Mouse (Mus musculus): ENCODE results near the gene Col16a1.

Col16a1 gene

DNA sequence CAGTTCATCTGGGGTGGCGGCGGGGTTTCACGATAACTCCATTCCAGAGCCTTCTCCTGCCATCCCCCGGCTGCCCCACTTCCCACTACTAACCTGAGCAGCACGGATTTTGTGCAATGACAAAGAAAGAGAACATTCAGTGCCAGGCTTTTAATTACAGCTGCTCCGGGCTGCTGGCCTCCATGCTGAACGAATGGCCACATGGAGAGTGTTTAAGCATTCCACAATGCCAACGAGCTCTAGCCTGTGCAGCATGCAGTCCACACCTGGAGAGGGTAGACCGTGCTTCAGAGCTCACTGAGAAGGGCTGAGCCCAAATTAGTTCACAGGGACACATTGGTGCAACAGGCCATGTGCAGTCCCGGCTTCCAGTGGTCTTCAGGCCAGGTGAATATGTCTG is 82.4 kb downstream of the Col16a1 start:
- DNase-seq (ENCODE audit: low spot score in 2 of 2): no peak

DNA sequence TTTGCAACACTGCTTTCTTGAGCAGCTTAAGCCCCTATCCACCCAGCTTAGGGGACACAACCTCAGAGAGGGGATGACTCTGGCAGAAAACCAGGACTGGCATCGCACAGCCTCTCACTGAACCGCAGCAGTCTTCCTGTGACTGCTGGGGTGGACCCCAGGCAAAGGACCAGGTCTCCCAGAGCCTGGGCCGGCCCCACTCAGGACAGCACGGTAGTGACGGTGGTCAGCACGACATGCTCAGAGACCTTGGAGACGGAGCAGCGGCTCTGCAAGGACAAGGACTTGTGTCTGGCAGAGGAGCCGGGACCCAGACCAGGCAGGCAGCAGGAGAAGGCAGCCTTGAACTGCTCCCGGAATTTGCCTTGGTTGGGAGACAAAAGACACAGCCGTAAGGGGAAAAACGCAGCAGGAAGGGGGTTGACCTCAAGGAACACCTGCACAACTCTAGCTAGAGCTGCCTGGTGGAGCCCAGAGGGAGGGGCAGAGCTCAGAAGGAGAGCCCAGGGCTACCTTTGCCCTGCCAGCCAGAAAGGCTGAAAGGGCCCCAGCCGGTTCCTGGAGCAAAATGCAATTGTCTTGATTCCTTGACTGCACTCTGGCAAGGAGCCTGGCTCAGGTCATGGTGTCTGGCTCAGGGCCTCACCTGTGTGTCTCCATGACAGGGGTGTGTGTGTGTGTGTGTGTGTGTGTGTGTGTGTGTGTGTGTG is 83.2 kb downstream of the Col16a1 start:
- no peak for DNase-seq (ENCODE audit: low spot score in 2 of 2)

DNA sequence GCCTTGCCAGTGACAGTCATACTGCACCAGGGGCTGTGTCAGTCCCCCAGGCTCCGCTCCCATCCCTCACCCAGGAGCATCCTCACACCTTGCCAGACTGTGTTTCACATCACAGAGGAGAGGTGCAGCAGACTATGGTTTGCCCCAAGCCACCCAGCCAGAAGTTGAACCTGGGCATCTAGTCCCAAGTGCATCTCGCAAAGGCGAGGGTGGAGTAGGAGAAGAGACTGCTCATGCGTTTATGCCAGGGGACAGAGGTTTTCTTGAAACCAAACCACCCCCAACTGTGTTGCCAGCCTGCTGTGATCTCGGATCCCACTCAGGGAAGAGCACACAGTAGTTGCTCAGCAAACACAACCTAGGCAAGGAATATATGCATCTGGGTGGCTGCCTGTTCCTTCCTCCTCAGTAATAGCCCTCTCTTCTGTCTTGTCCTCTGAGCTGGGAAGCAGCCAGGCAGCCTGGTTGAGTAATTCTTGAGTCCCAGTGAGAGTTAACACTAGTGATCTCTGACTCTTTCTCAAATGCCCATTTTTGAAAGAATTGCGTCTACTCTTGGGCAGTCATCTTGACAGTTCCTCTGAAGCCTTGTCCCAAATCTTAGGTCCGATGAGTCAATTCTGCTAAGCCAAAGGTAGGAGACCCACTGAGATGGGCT is 83.9 kb downstream of the Col16a1 start:
- no peak for DNase-seq (ENCODE audit: low spot score in 2 of 2)

DNA sequence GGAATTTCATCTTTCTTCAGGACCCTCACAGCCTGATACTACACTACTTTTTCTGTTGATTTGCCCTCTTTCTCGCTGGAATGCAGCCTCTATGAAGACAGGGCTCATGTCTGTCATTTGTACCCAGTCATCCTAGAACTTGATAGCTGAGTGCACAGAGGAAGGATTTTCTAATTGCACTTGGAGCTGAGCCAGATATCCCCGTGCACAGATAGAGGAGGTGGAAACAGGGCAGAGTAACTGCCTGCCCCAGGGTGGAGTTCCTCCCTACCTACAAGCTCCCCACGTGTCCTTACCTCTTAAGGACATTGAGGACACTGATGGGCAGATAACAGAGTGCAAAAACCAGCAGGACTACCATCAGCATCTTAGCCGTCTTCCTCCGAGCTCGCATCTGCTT is 85.8 kb downstream of the Col16a1 start:
- DNase-seq (ENCODE audit: low spot score in 2 of 2): no peak

DNA sequence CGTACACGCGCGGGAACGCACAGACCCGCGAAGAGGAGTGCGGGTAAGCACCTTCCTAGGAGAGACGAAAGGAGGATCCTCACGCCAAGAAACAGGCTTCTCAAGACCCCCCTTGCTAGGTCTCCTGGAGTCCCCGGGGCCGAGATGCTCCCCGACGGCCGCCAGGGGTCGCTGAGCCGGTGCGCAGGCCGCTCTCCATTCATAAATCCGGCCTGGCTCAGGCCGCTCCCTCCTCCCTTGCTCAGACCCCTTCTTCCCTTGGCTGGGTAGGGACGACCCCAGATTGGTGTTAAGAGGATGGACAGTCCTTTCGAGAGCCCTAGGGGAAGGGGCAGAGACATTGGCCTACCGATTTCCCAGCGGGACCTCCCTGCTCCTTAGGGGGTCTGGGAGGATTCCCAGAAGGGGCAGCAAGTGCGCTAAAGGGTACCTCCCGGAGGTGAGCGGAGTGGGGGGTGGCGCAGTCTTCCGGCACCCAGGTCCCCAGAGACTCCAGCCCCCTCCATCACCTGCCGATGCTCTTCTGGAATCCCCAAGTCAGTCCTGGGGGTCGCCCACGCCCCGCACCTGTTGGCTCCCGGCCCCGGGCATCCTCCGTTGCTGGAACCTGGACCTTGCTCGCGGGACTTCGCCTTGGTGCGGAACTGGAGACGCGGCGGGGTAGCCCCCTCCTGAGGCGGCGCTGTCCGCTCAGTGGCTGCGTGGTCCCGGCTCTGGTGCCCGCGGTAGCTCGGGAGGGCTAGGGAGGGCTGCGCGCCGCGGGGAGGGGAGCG is 91.0 kb downstream of the Col16a1 start:
- peak; percentile 70 to 87 for DNase-seq (ENCODE audit: low spot score in 2 of 2)

DNA sequence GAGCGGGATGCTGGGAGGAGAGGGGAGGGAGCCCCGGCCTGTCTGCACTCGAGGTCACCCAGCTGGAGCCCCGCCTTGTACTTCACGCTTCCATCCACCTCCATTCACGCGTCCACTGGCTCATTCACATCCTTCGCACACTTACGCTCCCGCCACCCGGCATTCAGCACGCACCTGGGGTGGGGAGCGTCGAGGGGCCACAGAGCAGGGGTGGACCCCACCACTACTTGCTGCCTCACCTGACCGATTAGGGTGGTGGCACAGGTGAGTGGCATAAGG is 91.5 kb downstream of the Col16a1 start, which contains the start of gene Hcrtr1:
Gene Hcrtr1, minus strand, starts transcription at position 146 of the 279 bp plus-strand sequence.
- no peak for DNase-seq (ENCODE audit: low spot score in 2 of 2)

DNA sequence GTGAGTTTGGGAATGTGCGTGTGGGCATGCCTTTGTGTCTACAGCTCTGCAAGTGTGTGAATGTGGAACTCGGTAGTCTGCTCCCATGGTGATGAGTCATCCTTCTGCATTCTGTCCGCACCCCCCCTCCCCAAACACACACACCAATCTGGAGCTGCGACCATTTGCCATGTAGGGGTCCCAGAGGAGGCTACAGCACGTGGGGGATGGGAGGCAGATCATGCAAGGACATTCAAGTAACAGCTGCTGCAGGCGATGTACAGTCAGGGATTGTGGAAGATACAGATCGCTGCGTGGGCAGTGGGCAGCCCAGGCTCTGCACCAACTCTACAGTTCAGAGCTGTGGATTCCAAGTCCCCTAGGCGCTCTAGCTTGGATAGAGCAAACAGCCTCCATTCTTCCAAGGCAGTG is 93.4 kb downstream of the Col16a1 start:
- peak in 1 of 2 experiments; percentile 40 for DNase-seq (ENCODE audit: low spot score in 2 of 2)

DNA sequence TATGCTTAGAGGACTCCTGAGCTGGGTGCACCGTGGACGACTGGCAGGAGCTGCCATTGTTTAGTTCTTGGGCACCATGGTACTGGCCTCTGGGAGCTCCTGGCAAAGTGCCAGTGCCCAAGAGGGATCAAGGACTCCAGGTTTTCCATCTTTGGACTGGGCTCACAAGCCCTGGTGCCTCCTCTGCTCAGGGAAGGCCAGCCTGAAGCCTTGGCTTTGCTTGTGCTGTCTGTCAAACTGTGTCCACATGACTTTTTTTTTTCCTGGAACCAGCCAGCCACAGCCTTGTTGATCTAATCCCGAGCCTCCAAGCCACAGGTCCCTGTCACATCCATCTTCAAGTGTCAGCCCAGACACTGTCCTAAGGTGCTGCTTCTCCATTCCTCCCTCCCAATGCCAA is 94.1 kb downstream of the Col16a1 start:
- no peak for DNase-seq (ENCODE audit: low spot score in 2 of 2)

DNA sequence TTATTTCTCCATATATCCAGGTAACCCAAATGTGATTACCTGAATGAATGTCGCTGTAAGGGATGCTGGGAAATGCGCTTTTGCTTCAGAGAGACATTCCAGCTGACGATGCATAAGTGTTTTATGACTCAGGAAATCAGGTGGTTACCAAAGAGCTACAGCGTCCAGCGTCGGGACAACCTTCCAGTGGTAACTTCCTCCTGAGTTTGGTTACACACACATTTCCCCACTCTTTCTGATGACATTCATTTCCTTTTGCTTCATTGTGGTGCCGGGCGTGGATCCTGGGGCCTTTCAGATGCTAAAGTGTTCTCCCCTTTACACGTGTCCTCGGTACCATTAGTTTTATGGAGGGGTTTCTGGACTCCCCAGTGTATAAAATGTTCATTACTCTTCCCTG is 100.8 kb downstream of the Col16a1 start:
- DNase-seq (ENCODE audit: low spot score in 2 of 2): no peak

Measured in cerebellum, postnatal 4 days (tissue).